Mouse (Mus musculus): Measurements from ENCODE around the gene Mios. TPM values are rescaled to one million over a fixed set of nuclear protein-coding genes. Genes with fewer than 3 reads are reported as not detected.
A peak's percentile ranks its signal among the peaks of the same experiment; 100 is the strongest.

Mios gene
- polyA plus RNA-seq (2015; fragmentation: Nextera tagmentation; extraction: Ambion mirVana), result 23.8 and 27.3 TPM in 2 replicates

DNA sequence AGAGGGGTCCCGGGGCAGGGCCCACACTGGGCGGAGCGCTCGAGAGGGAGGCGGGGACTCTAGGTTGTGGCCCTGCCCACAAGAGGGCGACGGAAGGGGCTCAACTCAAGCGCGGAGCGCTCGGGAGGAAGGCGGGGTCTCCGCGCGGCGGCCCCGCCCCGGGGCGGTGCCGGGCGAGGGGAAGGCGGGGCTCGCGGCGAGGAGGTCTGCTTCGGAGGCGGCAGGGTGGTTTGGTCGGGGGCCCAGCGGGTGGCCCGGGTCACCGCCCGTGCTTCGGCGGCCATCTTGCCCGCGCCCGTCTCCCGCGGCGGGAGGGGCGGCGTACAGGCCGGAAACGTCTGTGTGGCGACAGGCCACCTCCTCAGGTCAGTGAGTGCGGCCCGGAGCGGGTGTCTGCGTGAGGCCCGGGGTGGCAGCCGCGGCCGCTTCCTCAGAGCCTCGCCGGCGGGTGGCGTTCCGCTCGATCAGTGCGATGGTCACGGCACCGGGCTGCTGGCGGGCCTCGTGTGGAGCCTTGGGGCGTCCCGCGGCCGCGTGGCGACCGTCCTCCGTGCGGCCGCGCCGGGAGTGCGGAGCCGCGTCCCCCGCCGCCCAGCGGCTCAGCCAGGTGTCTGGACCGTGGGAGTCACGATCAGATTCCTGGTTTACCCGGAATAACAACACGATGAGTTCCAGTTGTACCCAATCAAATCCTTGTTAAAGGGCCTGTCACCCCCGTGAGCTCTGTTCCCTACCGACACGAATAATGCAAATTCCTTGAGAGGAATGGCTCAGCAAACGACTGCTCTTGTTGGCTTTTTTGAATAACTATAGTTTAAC is at the start of gene Mios:
Mios (plus strand) TSS at position 176 of the 819 bp plus-strand sequence.
- Histone ChIP-seq H3K36me3 (no peaks in the 10 kb centered on the region), H3K9ac (replicated peaks) (peak within 1 kb of the TSS; percentile 84), H3K4me1 (replicated peaks) (peaks cover 12% of the 10 kb centered on the region), H3K27ac (peak within 1 kb of the TSS; percentile 93), H3K27me3 (no peaks in the 10 kb centered on the region), H3K9me3 (no peaks in the 10 kb centered on the region), H3K4me2 (replicated peaks) (peak within 1 kb of the TSS; percentile 60), H3K4me3 (replicated peaks) (peak within 1 kb of the TSS; percentile 78)
- peak; percentile 99 for ATAC-seq
- under 1% methylated on average over 87 of the region's 90 CpGs for WGBS

DNA sequence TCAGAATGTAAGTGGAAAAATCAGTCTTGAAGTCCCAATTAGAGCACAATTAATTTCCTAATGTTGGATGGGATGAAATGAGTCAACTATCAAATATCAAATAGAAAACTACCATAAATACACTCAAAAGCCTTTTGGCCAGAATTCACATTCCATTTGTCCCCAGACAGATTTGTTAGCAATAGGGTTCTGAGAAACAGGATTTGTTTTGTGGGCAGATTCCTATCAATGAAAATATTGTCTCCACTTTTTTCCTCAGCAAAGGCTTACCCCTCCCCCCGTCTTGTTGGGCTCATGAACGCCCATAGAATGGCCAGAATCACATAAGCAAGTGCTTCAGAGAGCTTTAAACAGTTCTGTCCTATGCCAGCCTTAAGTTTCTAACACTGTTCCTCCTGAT is 49.0 kb upstream of the Mios start:
- Histone ChIP-seq H3K4me2 (replicated peaks) (no peak overlapping the region), H3K27me3 (no peaks in the 10 kb centered on the region), H3K4me1 (replicated peaks) (0 out of 2 replicates have a peak, but pooled peaks cover 2% of the 10 kb centered on the region), H3K4me3 (replicated peaks) (no peak overlapping the region), H3K27ac (no peak overlapping the region), H3K9ac (replicated peaks) (no peak overlapping the region), H3K36me3 (no peaks in the 10 kb centered on the region), H3K9me3 (no peaks in the 10 kb centered on the region)
- ATAC-seq, result no peak
- WGBS, result 52% methylated on average over 2 of the region's 2 CpGs

DNA sequence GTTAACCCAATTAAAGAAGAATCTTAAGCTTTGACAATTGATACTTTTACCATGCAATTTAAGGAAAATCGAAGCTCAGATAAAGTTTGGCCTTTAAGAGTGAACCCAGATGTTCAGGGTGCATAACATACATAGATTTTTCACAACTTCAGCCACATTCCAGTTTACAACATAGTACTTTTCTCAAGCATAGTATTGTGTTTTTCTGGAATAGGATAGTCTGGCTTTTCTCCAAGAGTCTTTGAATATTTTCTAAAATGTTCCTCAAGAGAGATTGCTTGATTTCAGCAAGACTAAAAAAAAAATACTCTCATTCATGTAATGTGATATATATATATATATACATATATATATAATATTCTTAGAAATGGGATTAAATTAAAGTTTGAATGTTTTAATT is 44.3 kb upstream of the Mios start:
- Histone ChIP-seq H3K27ac (no peak overlapping the region), H3K36me3 (no peaks in the 10 kb centered on the region), H3K4me2 (replicated peaks) (no peak overlapping the region), H3K4me1 (replicated peaks) (0 out of 2 replicates have a peak, but pooled peaks cover 2% of the 10 kb centered on the region), H3K9me3 (no peaks in the 10 kb centered on the region), H3K9ac (replicated peaks) (no peak overlapping the region), H3K4me3 (replicated peaks) (no peak overlapping the region), H3K27me3 (no peaks in the 10 kb centered on the region)
- 80% methylated on average over 1 of the region's 1 CpGs for WGBS
- ATAC-seq, result no peak

DNA sequence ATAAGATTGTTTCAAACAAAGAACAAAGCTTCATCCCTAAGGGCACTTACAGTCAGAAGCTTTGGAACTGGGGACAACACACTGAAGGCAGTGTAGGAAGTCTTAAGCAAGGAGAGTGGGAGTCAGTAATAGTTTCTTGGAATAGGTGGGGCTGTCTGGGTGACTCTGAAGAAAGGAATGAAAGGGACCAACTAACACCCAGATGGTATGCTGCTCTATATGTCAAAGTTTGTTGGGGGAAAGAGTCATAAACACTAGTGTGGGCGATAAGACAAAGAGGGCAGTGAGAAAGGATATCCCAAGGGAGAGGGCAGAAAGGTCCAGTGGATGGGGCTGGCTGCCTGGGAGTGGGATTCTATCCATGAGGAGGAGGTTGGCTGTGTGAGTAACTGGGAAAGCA is 36.9 kb upstream of the Mios start:
- Histone ChIP-seq H3K36me3 (no peaks in the 10 kb centered on the region), H3K9ac (replicated peaks) (no peak overlapping the region)
- WGBS, result 86% methylated on average over 1 of the region's 1 CpGs

DNA sequence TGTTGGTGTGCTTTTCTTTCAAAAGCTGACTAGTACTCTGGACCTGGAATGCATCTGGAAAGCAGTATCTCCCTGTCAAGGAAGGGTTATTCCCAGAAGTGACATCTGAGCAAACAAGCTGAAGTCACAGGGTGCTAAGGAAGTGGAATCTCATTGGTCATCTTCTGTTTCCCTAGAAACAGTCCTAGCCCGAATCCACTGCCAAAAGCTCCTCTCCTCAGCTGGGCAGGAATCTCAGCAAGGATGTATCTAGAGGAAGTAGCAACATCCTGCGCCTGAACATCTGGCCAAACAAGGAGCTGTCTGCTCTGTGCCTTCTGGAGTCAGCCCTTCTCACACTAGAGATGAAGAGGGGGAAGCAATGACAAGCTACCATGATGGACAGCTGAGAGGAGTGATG is 35.0 kb upstream of the Mios start:
- Histone ChIP-seq H3K4me2 (replicated peaks) (no peak overlapping the region), H3K36me3 (no peaks in the 10 kb centered on the region), H3K9me3 (no peaks in the 10 kb centered on the region), H3K4me1 (replicated peaks) (peaks cover 16% of the 10 kb centered on the region), H3K9ac (replicated peaks) (no peak overlapping the region), H3K4me3 (replicated peaks) (no peak overlapping the region), H3K27me3 (no peaks in the 10 kb centered on the region), H3K27ac (no peak overlapping the region)
- peak; percentile 20; the same call in 1 of the 2 replicates for ATAC-seq
- WGBS, result 63% methylated on average over 2 of the region's 2 CpGs

More for the DNA sequence above, 36.9 kb upstream of the Mios start:
- H3K4me2 ChIP-seq (replicated peaks), result no peak overlapping the region
- ATAC-seq, result no peak
- H3K4me3 ChIP-seq (replicated peaks), result no peak overlapping the region
- no peak overlapping the region for H3K27ac ChIP-seq
- no peaks in the 10 kb centered on the region for H3K4me1 ChIP-seq (replicated peaks)
- H3K27me3 ChIP-seq, result no peaks in the 10 kb centered on the region
- H3K9me3 ChIP-seq, result no peaks in the 10 kb centered on the region

DNA sequence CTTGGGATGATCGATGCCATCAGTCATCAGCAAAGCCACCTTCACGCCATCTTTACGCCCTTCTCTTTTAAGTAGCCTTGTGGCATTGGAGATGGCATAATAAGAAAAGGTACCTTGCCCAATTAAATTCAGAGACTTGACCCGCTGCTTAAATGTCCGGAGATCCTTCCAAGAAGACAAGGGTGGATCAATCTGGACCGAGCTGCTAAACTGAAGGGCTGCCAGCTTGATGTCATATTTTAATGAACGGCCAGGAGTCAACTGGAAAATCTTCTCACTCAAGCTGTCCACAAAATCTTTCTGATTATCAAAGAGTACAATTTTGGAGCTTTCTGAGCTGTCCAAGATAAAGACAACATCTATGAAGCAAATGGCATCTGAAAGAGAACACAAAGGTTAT is 33.7 kb upstream of the Mios start:
- no peak for ATAC-seq
- 97% methylated on average over 7 of the region's 7 CpGs for whole genome bisulfite sequencing

DNA sequence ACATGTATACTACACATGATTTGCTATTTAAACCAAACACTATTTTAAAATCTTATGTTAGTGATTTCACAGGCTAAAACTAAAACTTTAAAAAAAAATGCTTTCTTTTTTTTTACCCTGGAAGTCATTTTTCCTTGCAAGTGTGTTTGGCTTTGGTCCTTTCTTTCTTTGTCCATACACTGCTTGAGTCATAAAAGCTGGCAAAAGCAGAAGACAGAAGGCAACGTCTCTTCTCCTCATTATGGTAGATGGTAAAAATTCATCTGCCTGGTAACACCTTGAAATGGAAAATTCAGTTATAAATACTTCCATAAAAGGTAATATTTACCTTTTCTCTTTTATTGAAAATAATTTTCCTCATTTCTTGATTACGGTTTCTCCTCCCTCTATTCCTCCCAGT is 32.9 kb upstream of the Mios start:
- Histone ChIP-seq H3K4me1 (replicated peaks) (peaks cover 17% of the 10 kb centered on the region), H3K4me2 (replicated peaks) (no peak overlapping the region), H3K9ac (replicated peaks) (no peak overlapping the region), H3K27ac (no peak overlapping the region), H3K27me3 (no peaks in the 10 kb centered on the region), H3K36me3 (no peaks in the 10 kb centered on the region), H3K9me3 (no peaks in the 10 kb centered on the region), H3K4me3 (replicated peaks) (no peak overlapping the region)
- 97% methylated on average over 2 of the region's 2 CpGs for WGBS
- no peak for ATAC-seq

More for the DNA sequence above, 33.7 kb upstream of the Mios start:
- no peaks in the 10 kb centered on the region for H3K9me3 ChIP-seq
- no peak overlapping the region for H3K4me2 ChIP-seq (replicated peaks)
- H3K27me3 ChIP-seq, result no peaks in the 10 kb centered on the region
- no peaks in the 10 kb centered on the region for H3K36me3 ChIP-seq
- H3K9ac ChIP-seq (replicated peaks), result no peak overlapping the region
- H3K27ac ChIP-seq, result no peak overlapping the region
- no peak overlapping the region for H3K4me3 ChIP-seq (replicated peaks)
- peaks cover 17% of the 10 kb centered on the region for H3K4me1 ChIP-seq (replicated peaks)

DNA sequence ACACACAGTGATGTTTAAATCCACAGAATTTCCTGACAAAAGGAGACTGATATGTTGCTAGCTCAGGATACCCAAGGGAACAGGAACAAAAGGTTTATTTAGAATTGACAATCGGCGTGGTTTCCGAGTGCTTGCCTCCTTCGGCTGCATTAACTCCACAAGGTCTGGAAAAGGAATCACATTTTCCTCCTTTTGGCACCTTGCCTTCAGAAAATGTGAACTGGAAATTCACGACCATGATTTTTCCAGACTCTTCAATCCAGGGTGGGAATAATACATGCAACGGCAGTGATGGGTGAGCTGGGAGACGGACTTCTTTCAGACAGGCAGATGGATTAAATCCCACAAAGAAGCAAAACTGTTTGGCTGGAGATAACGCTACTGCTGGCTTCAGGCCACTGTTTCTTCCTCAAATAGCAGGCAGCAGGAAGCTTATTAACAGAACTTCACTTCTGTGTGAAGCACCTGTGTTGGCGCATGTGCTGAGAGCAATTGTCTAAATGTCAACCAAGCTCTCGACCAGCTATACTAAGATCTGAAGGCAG is 30.6 kb upstream of the Mios start:
- Histone ChIP-seq H3K36me3 (no peaks in the 10 kb centered on the region), H3K27me3 (no peaks in the 10 kb centered on the region), H3K9me3 (no peaks in the 10 kb centered on the region), H3K27ac (peak overlapping the region; percentile 79), H3K4me3 (replicated peaks) (peak overlapping the region; percentile 18), H3K4me1 (replicated peaks) (peaks cover 17% of the 10 kb centered on the region), H3K9ac (replicated peaks) (peak overlapping the region; percentile 47), H3K4me2 (replicated peaks) (peak overlapping the region; percentile 44)
- WGBS, result 5% methylated on average over 10 of the region's 10 CpGs
- ATAC-seq, result peak; percentile 75

DNA sequence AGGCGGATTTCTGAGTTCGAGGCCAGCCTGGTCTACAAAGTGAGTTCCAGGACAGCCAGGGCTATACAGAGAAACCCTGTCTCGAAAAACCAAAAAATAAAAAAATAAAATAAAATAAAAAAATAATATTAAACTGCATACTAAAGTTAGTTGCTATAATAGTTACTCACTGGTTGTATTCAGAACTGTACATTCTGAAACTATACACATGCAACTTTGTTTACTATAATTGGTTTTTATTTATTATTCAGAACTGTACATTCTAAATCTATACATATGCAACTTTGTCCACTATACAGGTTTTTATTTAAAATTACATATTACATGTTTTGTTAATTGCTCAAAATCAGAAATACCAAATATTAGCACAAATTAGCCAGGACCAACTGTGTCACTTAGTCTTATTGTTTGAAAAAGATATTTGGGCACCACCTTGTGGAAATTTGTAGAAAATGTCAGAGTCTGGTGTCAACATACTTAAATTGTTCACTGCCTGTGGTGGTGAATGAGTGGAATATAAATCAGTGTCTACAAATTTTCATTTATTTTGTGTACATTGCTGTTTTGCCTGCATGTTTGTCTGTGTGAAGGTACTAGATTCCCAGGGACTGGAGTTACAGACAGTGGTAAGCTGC is 20.3 kb upstream of the Mios start:
- WGBS, result 94% methylated on average over 3 of the region's 3 CpGs
- H3K4me1 ChIP-seq (replicated peaks), result no peaks in the 10 kb centered on the region
- H3K4me2 ChIP-seq (replicated peaks), result no peak overlapping the region
- H3K36me3 ChIP-seq, result no peaks in the 10 kb centered on the region
- no peaks in the 10 kb centered on the region for H3K9me3 ChIP-seq
- no peak overlapping the region for H3K4me3 ChIP-seq (replicated peaks)
- ATAC-seq, result peak; percentile 63; the same call in 1 of the 2 replicates
- no peak overlapping the region for H3K27ac ChIP-seq
- no peaks in the 10 kb centered on the region for H3K27me3 ChIP-seq
- H3K9ac ChIP-seq (replicated peaks), result no peak overlapping the region

DNA sequence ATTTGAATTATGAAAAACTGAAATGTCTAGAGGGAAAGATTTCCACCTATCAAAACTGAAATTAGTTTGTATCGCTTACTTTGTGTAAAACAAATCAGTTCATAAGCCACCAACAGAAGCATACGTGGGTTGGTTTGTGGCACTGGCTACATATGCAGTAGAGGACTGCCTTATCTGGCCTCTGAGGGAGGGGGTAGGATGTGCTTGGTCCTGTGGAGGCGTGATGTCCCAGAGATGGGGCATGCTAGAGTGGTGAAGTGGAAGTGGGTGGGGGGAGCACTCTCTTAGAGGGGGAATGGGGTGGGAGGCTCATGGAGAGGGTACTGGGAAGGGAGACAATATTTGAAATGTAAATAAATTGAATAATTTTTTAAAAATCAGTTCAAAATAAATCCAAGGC is 19.1 kb upstream of the Mios start:
- 76% methylated on average over 3 of the region's 3 CpGs for WGBS
- no peak overlapping the region for H3K4me2 ChIP-seq (replicated peaks)
- no peaks in the 10 kb centered on the region for H3K4me1 ChIP-seq (replicated peaks)
- H3K27ac ChIP-seq, result no peak overlapping the region
- no peak overlapping the region for H3K4me3 ChIP-seq (replicated peaks)
- no peak for ATAC-seq
- H3K9ac ChIP-seq (replicated peaks), result no peak overlapping the region
- H3K27me3 ChIP-seq, result no peaks in the 10 kb centered on the region
- H3K36me3 ChIP-seq, result no peaks in the 10 kb centered on the region
- H3K9me3 ChIP-seq, result no peaks in the 10 kb centered on the region

DNA sequence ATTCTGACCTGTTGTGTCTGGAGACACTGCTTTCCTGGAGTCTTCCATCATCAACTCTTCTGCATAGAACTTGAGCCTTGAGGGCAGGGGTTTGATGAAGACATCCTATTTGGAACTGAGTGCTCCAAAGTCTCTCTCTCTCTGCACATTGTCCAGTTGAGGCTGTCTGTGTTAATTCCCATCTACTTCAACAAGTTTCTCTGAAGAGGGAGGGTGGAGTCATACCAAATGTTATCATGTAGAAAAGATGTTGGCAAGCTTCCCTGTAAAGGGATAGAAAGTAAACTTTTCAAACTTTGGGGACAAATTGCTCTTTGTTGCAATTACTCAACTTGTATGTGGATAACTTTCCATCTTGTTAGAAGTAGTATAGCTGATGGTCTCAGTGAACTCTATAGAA is 16.5 kb upstream of the Mios start, which contains the start of gene Col28a1:
Col28a1 (minus strand) TSS at position 101 of the 400 bp plus-strand sequence.
- Histone ChIP-seq H3K4me3 (replicated peaks) (no peak within 1 kb of the TSS), H3K9ac (replicated peaks) (no peak within 1 kb of the TSS), H3K36me3 (no peaks in the 10 kb centered on the region), H3K27ac (no peak within 1 kb of the TSS), H3K9me3 (peaks cover 9% of the 10 kb centered on the region; the same call in 1 of the 2 replicates), H3K4me1 (replicated peaks) (no peaks in the 10 kb centered on the region), H3K4me2 (replicated peaks) (no peak within 1 kb of the TSS), H3K27me3 (no peaks in the 10 kb centered on the region)
- ATAC-seq, result no peak

DNA sequence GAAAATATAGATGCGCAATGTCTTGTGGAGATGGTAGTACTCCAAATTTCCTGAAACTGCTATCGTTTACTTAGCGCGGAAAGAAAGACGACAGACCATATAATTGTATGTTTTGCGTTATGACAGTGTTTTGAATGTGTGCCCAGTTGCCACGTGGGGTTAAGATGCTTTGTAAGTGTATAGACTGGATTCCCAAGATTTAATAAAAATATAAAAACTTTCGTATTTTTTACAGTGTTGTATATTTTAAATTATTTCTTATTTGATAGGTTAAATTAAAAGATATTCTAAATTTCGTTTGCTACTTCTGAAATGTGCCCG is 804 bp downstream of the Mios start:
- WGBS, result 14% methylated on average over 10 of the region's 10 CpGs
- H3K4me3 ChIP-seq (replicated peaks), result peak overlapping the region; percentile 78
- H3K9me3 ChIP-seq, result no peaks in the 10 kb centered on the region
- peak overlapping the region; percentile 60 for H3K4me2 ChIP-seq (replicated peaks)
- peaks cover 12% of the 10 kb centered on the region for H3K4me1 ChIP-seq (replicated peaks)
- H3K9ac ChIP-seq (replicated peaks), result peak overlapping the region; percentile 84
- peaks cover 3% of the 10 kb centered on the region for H3K36me3 ChIP-seq
- peak; percentile 1; the same call in 1 of the 2 replicates for ATAC-seq
- H3K27me3 ChIP-seq, result no peaks in the 10 kb centered on the region
- H3K27ac ChIP-seq, result peak overlapping the region; percentile 93
